Mouse (Mus musculus): ENCODE measurements around the gene Rfc4.

DNA sequence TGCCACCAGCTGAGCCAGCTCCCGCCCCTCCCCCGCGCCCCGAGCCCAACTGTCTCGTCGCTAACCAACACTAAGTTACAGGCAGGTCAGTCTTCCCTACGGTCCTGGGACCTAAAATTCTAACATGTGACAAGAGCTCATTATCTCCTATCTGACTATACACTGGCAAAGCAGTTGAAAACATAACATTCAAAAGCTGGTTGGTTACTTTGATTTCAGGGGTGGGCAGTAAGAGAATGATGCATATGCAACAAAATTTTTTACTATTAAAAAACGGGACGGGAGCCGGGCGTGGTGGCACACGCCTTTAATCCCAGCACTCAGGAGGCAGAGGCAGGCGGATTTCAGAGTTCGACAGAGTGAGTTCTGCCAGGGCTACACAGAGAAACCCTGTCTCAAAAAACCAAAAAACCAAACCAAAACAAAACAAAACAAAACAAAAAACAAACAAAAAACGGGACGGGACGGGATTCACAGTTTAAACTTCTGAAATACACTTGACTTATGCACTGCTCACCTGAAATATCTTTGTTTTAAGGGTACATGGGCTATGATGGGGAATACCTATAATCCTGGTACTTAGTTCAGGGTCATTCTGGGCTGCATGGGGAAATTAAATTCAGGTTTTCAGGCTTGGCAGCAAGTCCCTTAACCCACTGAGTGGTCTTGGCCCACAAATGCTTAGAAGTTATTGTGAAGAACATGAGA is 24.3 kb downstream of the Rfc4 start:
- TF ChIP-seq CTCF (IDR thresholded peaks at IDR 0.05; ENCODE audit: extremely low read depth, insufficient read length, insufficient replicate concordance, low read depth, low read length): no peak
- TF ChIP-seq POLR2A (IDR thresholded peaks at IDR 0.05; ENCODE audit: low read depth, low read length): no peak

Data from small intestine, adult 2 months (tissue).